Mouse (Mus musculus): ENCODE results near the gene Igf1. TPM values are rescaled to one million over a fixed set of nuclear protein-coding genes. Genes with fewer than 3 reads are reported as not detected.

Igf1 gene
- polyA plus RNA-seq, 1 experiment from 2014 or later, result 16.0 TPM

GRCm38 (mm10) chr10:87866448-87866847, 8.4 kb downstream of the Igf1 start:
- Histone ChIP-seq H3K9ac (ENCODE audit: low read depth, low read length) (no peak overlapping the region), H3K4me1 (ENCODE audit: control insufficient read depth, low read depth, low read length) (no peaks in the 10 kb centered on the region), H3K27me3 (ENCODE audit: control insufficient read depth, insufficient read depth, low read depth, low read length) (no peaks in the 10 kb centered on the region; the same call in 1 of the 2 replicates), H3K4me2 (ENCODE audit: low read depth, low read length) (no peak overlapping the region), H3K27ac (ENCODE audit: low read length) (no peak overlapping the region), H3K4me3 (ENCODE audit: low read depth, low read length) (no peak overlapping the region), H3K9me3 (replicated peaks; ENCODE audit: control insufficient read depth, low read length) (no peaks in the 10 kb centered on the region; the same call in 1 of the 2 replicates), H3K36me3 (ENCODE audit: control insufficient read depth, insufficient read depth) (no peaks in the 10 kb centered on the region)
- no peak for ATAC-seq (ENCODE audit: low read depth)
- 54% methylated on average over 8 of the region's 8 CpGs for WGBS (ENCODE audit: insufficient replicate concordance)

GRCm38 (mm10) chr10:87867217-87867616, 9.2 kb downstream of the Igf1 start:
- Histone ChIP-seq H3K9ac (ENCODE audit: low read depth, low read length) (no peak overlapping the region), H3K36me3 (ENCODE audit: control insufficient read depth, insufficient read depth) (no peaks in the 10 kb centered on the region), H3K27ac (ENCODE audit: low read length) (no peak overlapping the region), H3K27me3 (ENCODE audit: control insufficient read depth, insufficient read depth, low read depth, low read length) (no peaks in the 10 kb centered on the region), H3K4me3 (ENCODE audit: low read depth, low read length) (no peak overlapping the region), H3K9me3 (replicated peaks; ENCODE audit: control insufficient read depth, low read length) (no peaks in the 10 kb centered on the region), H3K4me2 (ENCODE audit: low read depth, low read length) (no peak overlapping the region), H3K4me1 (ENCODE audit: control insufficient read depth, low read depth, low read length) (no peaks in the 10 kb centered on the region)
- WGBS (ENCODE audit: insufficient replicate concordance), result 61% methylated on average over 2 of the region's 2 CpGs
- ATAC-seq (ENCODE audit: low read depth), result no peak

GRCm38 (mm10) chr10:87867631-87868030, 9.6 kb downstream of the Igf1 start:
- H3K4me3 ChIP-seq (ENCODE audit: low read depth, low read length), result no peak overlapping the region
- no peaks in the 10 kb centered on the region for H3K36me3 ChIP-seq (ENCODE audit: control insufficient read depth, insufficient read depth)
- no peak for ATAC-seq (ENCODE audit: low read depth)
- no peak overlapping the region for H3K27ac ChIP-seq (ENCODE audit: low read length)
- WGBS (ENCODE audit: insufficient replicate concordance), result 60% methylated on average over 4 of the region's 4 CpGs
- H3K9ac ChIP-seq (ENCODE audit: low read depth, low read length), result no peak overlapping the region
- H3K4me1 ChIP-seq (ENCODE audit: control insufficient read depth, low read depth, low read length), result no peaks in the 10 kb centered on the region
- no peaks in the 10 kb centered on the region for H3K9me3 ChIP-seq (replicated peaks; ENCODE audit: control insufficient read depth, low read length)
- H3K4me2 ChIP-seq (ENCODE audit: low read depth, low read length), result no peak overlapping the region
- no peaks in the 10 kb centered on the region for H3K27me3 ChIP-seq (ENCODE audit: control insufficient read depth, insufficient read depth, low read depth, low read length)

GRCm38 (mm10) chr10:87868349-87869053, 10.4 kb downstream of the Igf1 start:
- no peaks in the 10 kb centered on the region for H3K4me1 ChIP-seq (ENCODE audit: control insufficient read depth, low read depth, low read length)
- no peak for ATAC-seq (ENCODE audit: low read depth)
- H3K27ac ChIP-seq (ENCODE audit: low read length), result no peak overlapping the region
- no peak overlapping the region for H3K9ac ChIP-seq (ENCODE audit: low read depth, low read length)
- no peak overlapping the region for H3K4me3 ChIP-seq (ENCODE audit: low read depth, low read length)
- no peaks in the 10 kb centered on the region for H3K36me3 ChIP-seq (ENCODE audit: control insufficient read depth, insufficient read depth)
- no peaks in the 10 kb centered on the region for H3K9me3 ChIP-seq (replicated peaks; ENCODE audit: control insufficient read depth, low read length)
- 62% methylated on average over 9 of the region's 9 CpGs for WGBS (ENCODE audit: insufficient replicate concordance)
- no peaks in the 10 kb centered on the region for H3K27me3 ChIP-seq (ENCODE audit: control insufficient read depth, insufficient read depth, low read depth, low read length)
- no peak overlapping the region for H3K4me2 ChIP-seq (ENCODE audit: low read depth, low read length)

- no peaks in the 10 kb centered on the region for H3K36me3 ChIP-seq (ENCODE audit: control insufficient read depth, insufficient read depth)
- no peak for ATAC-seq (ENCODE audit: low read depth)
- H3K9me3 ChIP-seq (replicated peaks; ENCODE audit: control insufficient read depth, low read length), result no peaks in the 10 kb centered on the region
- H3K27me3 ChIP-seq (ENCODE audit: control insufficient read depth, insufficient read depth, low read depth, low read length), result no peaks in the 10 kb centered on the region
- WGBS (ENCODE audit: insufficient replicate concordance), result 56% methylated on average over 2 of the region's 2 CpGs
- H3K9ac ChIP-seq (ENCODE audit: low read depth, low read length), result no peak overlapping the region
- H3K4me1 ChIP-seq (ENCODE audit: control insufficient read depth, low read depth, low read length), result no peaks in the 10 kb centered on the region
- H3K27ac ChIP-seq (ENCODE audit: low read length), result no peak overlapping the region
- no peak overlapping the region for H3K4me2 ChIP-seq (ENCODE audit: low read depth, low read length)
- H3K4me3 ChIP-seq (ENCODE audit: low read depth, low read length), result no peak overlapping the region
These were observed 11.1 kb downstream of the Igf1 start for GRCm38 (mm10) chr10:87869151-87869550.

GRCm38 (mm10) chr10:87869691-87870090, 11.6 kb downstream of the Igf1 start:
- no peak for ATAC-seq (ENCODE audit: low read depth)
- Histone ChIP-seq H3K27me3 (ENCODE audit: control insufficient read depth, insufficient read depth, low read depth, low read length) (no peaks in the 10 kb centered on the region), H3K9me3 (replicated peaks; ENCODE audit: control insufficient read depth, low read length) (no peaks in the 10 kb centered on the region), H3K4me3 (ENCODE audit: low read depth, low read length) (no peak overlapping the region), H3K36me3 (ENCODE audit: control insufficient read depth, insufficient read depth) (no peaks in the 10 kb centered on the region), H3K4me1 (ENCODE audit: control insufficient read depth, low read depth, low read length) (no peaks in the 10 kb centered on the region), H3K9ac (ENCODE audit: low read depth, low read length) (no peak overlapping the region), H3K27ac (ENCODE audit: low read length) (no peak overlapping the region), H3K4me2 (ENCODE audit: low read depth, low read length) (no peak overlapping the region)
- WGBS (ENCODE audit: insufficient replicate concordance), result 37% methylated on average over 1 of the region's 1 CpGs

- Histone ChIP-seq H3K9ac (ENCODE audit: low read depth, low read length) (no peak overlapping the region), H3K36me3 (ENCODE audit: control insufficient read depth, insufficient read depth) (no peaks in the 10 kb centered on the region), H3K27ac (ENCODE audit: low read length) (no peak overlapping the region), H3K9me3 (replicated peaks; ENCODE audit: control insufficient read depth, low read length) (no peaks in the 10 kb centered on the region), H3K4me3 (ENCODE audit: low read depth, low read length) (no peak overlapping the region), H3K4me1 (ENCODE audit: control insufficient read depth, low read depth, low read length) (no peaks in the 10 kb centered on the region), H3K4me2 (ENCODE audit: low read depth, low read length) (no peak overlapping the region), H3K27me3 (ENCODE audit: control insufficient read depth, insufficient read depth, low read depth, low read length) (no peaks in the 10 kb centered on the region)
- 47% methylated on average over 8 of the region's 8 CpGs for WGBS (ENCODE audit: insufficient replicate concordance)
- ATAC-seq (ENCODE audit: low read depth), result no peak
These were observed 14.0 kb downstream of the Igf1 start for GRCm38 (mm10) chr10:87871863-87872647.

- Histone ChIP-seq H3K9me3 (replicated peaks; ENCODE audit: control insufficient read depth, low read length) (no peaks in the 10 kb centered on the region), H3K4me1 (ENCODE audit: control insufficient read depth, low read depth, low read length) (no peaks in the 10 kb centered on the region), H3K36me3 (ENCODE audit: control insufficient read depth, insufficient read depth) (no peaks in the 10 kb centered on the region), H3K27me3 (ENCODE audit: control insufficient read depth, insufficient read depth, low read depth, low read length) (no peaks in the 10 kb centered on the region), H3K4me3 (ENCODE audit: low read depth, low read length) (no peak overlapping the region), H3K4me2 (ENCODE audit: low read depth, low read length) (no peak overlapping the region), H3K9ac (ENCODE audit: low read depth, low read length) (no peak overlapping the region), H3K27ac (ENCODE audit: low read length) (no peak overlapping the region)
- WGBS (ENCODE audit: insufficient replicate concordance), result 54% methylated on average over 5 of the region's 5 CpGs
- ATAC-seq (ENCODE audit: low read depth), result no peak
These were observed 14.8 kb downstream of the Igf1 start for GRCm38 (mm10) chr10:87872854-87873253.

GRCm38 (mm10) chr10:87873516-87873915, 15.5 kb downstream of the Igf1 start:
- Histone ChIP-seq H3K4me2 (ENCODE audit: low read depth, low read length) (no peak overlapping the region), H3K36me3 (ENCODE audit: control insufficient read depth, insufficient read depth) (no peaks in the 10 kb centered on the region), H3K9me3 (replicated peaks; ENCODE audit: control insufficient read depth, low read length) (no peaks in the 10 kb centered on the region), H3K27me3 (ENCODE audit: control insufficient read depth, insufficient read depth, low read depth, low read length) (no peaks in the 10 kb centered on the region), H3K9ac (ENCODE audit: low read depth, low read length) (no peak overlapping the region), H3K4me3 (ENCODE audit: low read depth, low read length) (no peak overlapping the region), H3K4me1 (ENCODE audit: control insufficient read depth, low read depth, low read length) (no peaks in the 10 kb centered on the region), H3K27ac (ENCODE audit: low read length) (no peak overlapping the region)
- 62% methylated on average over 3 of the region's 3 CpGs for WGBS (ENCODE audit: insufficient replicate concordance)
- ATAC-seq (ENCODE audit: low read depth), result no peak
